Mouse (Mus musculus): ENCODE measurements around the gene Dpp3. TPM values are rescaled to one million over a fixed set of nuclear protein-coding genes. Genes with fewer than 3 reads are reported as not detected.
"Not testable (repeated sequence)": the region's sequence is repeated elsewhere in the genome, so short reads cannot be mapped to it uniquely, and the experiment has no call there.

Gene Dpp3
- 94.6 and 95.1 TPM in 2 replicates for polyA plus RNA-seq (2015; fragmentation: Nextera tagmentation; extraction: Ambion mirVana)

GRCm38 (mm10) chr19:4927904-4928531 is at the start of gene Dpp3:
Dpp3 (minus strand) TSS chr19:4928287.
- peak; percentile 100 for ATAC-seq (ENCODE audit: low read depth)
- Histone ChIP-seq H3K9ac (ENCODE audit: low read length) (peak within 1 kb of the TSS; percentile 70), H3K4me3 (ENCODE audit: low read length) (peak within 1 kb of the TSS; percentile 78), H3K9me3 (ENCODE audit: control insufficient read depth, low read length) (no peaks in the 10 kb centered on the region), H3K36me3 (ENCODE audit: control insufficient read depth, insufficient read depth, low read length) (peaks cover 9% of the 10 kb centered on the region), H3K4me1 (replicated peaks; ENCODE audit: control insufficient read depth, insufficient read depth, low read length) (peaks cover 14% of the 10 kb centered on the region), H3K27me3 (ENCODE audit: control insufficient read depth, insufficient read depth, low read depth, low read length) (no peaks in the 10 kb centered on the region), H3K27ac (ENCODE audit: low read length) (peak within 1 kb of the TSS; percentile 56), H3K4me2 (ENCODE audit: low read depth, low read length) (peak within 1 kb of the TSS; percentile 64)
- WGBS, result under 1% methylated on average over 32 of the region's 32 CpGs

DNA sequence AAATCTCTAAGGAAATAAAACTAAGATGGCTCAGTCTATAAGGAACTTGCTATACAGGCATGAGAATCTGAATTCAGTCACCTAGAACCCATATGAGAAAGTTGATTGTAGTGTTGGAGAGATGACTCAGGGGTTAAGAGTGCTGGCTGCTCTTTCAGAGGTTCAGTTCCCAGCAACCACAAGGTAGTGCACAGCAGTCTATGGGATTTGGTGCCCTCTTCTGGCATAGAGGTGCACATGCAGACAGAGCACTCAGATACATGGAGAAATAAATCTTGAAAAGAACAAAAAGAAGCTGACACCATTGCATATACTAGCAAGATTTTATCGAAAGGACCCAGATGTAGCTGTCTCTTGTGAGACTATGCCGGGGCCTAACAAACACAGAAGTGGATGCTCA is 40.1 kb upstream of the Dpp3 start:
- peaks cover 14% of the 10 kb centered on the region for H3K36me3 ChIP-seq (ENCODE audit: control insufficient read depth, insufficient read depth, low read length)
- no peaks in the 10 kb centered on the region for H3K9me3 ChIP-seq (ENCODE audit: control insufficient read depth, low read length)
- no peak for ATAC-seq (ENCODE audit: low read depth)
- WGBS, result 91% methylated on average over 1 of the region's 2 CpGs
- H3K9ac ChIP-seq (ENCODE audit: low read length), result no peak overlapping the region
- no peak overlapping the region for H3K4me3 ChIP-seq (ENCODE audit: low read length)
- H3K4me1 ChIP-seq (replicated peaks; ENCODE audit: control insufficient read depth, insufficient read depth, low read length), result no peaks in the 10 kb centered on the region
- H3K4me2 ChIP-seq (ENCODE audit: low read depth, low read length), result no peak overlapping the region
- no peaks in the 10 kb centered on the region for H3K27me3 ChIP-seq (ENCODE audit: control insufficient read depth, insufficient read depth, low read depth, low read length)
- no peak overlapping the region for H3K27ac ChIP-seq (ENCODE audit: low read length)

DNA sequence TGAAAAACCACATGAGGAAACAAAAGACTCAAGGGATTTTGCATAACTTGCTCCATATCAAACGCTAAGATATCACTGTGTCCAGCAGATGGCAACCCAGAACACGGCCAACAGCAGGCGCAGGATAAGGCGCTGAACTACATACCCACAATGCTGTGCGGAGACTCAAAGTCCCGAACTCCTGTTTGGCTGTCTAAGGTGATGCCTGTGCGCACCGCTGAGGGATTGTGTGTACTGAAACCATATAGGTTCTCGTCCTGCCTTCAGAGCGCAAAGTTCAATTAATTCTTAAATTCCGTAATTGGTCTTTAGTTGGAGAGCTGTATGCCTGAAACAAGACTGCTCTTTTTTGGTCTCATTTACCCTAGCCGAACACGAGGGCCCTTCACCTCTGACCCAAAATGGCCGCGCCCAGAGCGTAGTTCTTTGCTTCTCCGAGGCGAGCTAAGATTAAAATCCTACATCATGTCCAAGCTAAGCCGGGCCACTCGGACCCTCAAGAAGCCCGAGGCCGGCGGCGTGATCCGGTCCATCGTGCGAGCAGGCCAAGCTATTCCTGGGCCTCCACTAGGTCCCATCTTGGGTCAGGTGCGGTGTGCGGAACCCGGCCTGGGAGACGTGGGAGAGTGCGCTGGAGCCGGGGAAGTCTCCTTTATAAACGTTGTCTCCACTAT is 34.0 kb upstream of the Dpp3 start, which contains the start of gene Mrpl11:
Gene Mrpl11, plus strand, starts transcription at position 220 of the 674 bp plus-strand sequence.
- Histone ChIP-seq H3K9me3 (ENCODE audit: control insufficient read depth, low read length) (no peaks in the 10 kb centered on the region), H3K27ac (ENCODE audit: low read length) (peak within 1 kb of the TSS; percentile 54), H3K4me1 (replicated peaks; ENCODE audit: control insufficient read depth, insufficient read depth, low read length) (peaks cover 7% of the 10 kb centered on the region), H3K9ac (ENCODE audit: low read length) (peak within 1 kb of the TSS; percentile 82), H3K36me3 (ENCODE audit: control insufficient read depth, insufficient read depth, low read length) (peaks cover 14% of the 10 kb centered on the region), H3K4me3 (ENCODE audit: low read length) (peak within 1 kb of the TSS; percentile 72), H3K27me3 (ENCODE audit: control insufficient read depth, insufficient read depth, low read depth, low read length) (no peaks in the 10 kb centered on the region), H3K4me2 (ENCODE audit: low read depth, low read length) (peak within 1 kb of the TSS; percentile 70)
- under 1% methylated on average over 34 of the region's 34 CpGs for WGBS
- ATAC-seq (ENCODE audit: low read depth), result peak; percentile 99

DNA sequence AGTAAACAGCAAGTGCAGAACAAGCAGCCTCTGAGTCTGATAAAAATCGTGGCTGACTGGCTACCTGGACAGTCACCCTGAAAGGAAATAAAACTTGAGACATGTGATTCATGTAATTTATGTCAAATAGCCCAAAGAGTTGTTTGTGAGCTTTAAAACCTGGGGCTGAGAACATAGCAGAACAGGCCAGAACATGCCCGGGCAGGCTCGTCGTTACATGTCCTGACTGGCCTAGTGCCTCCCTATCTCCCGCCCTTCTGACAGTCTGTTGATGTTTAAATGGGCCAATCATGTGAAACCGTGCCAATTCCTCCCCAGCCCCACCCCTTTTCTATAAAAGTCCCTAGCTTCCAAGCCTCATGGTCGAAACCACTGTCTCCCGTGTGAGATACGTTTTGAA is 20.6 kb upstream of the Dpp3 start:
- not testable (repeated sequence) for H3K36me3 ChIP-seq (ENCODE audit: control insufficient read depth, insufficient read depth, low read length); H3K4me1 ChIP-seq (replicated peaks; ENCODE audit: control insufficient read depth, insufficient read depth, low read length); H3K9ac ChIP-seq (ENCODE audit: low read length); H3K27me3 ChIP-seq (ENCODE audit: control insufficient read depth, insufficient read depth, low read depth, low read length); H3K4me3 ChIP-seq (ENCODE audit: low read length); ATAC-seq (ENCODE audit: low read depth); H3K9me3 ChIP-seq (ENCODE audit: control insufficient read depth, low read length); H3K27ac ChIP-seq (ENCODE audit: low read length); H3K4me2 ChIP-seq (ENCODE audit: low read depth, low read length)
- WGBS, result 72% methylated on average over 9 of the region's 9 CpGs

GRCm38 (mm10) chr19:4945540-4945939 is 17.5 kb upstream of the Dpp3 start:
- Histone ChIP-seq H3K9ac (ENCODE audit: low read length) (no peak overlapping the region), H3K27me3 (ENCODE audit: control insufficient read depth, insufficient read depth, low read depth, low read length) (peaks cover 5% of the 10 kb centered on the region; the same call in 1 of the 2 replicates), H3K9me3 (ENCODE audit: control insufficient read depth, low read length) (no peaks in the 10 kb centered on the region), H3K36me3 (ENCODE audit: control insufficient read depth, insufficient read depth, low read length) (no peaks in the 10 kb centered on the region), H3K4me3 (ENCODE audit: low read length) (no peak overlapping the region), H3K4me1 (replicated peaks; ENCODE audit: control insufficient read depth, insufficient read depth, low read length) (peaks cover 4% of the 10 kb centered on the region; the same call in 1 of the 2 replicates), H3K27ac (ENCODE audit: low read length) (no peak overlapping the region), H3K4me2 (ENCODE audit: low read depth, low read length) (no peak overlapping the region)
- 35% methylated on average over 6 of the region's 6 CpGs for WGBS
- no peak for ATAC-seq (ENCODE audit: low read depth)

GRCm38 (mm10) chr19:4943253-4943588 is 15.1 kb upstream of the Dpp3 start:
- H3K9me3 ChIP-seq (ENCODE audit: control insufficient read depth, low read length), result no peaks in the 10 kb centered on the region
- H3K36me3 ChIP-seq (ENCODE audit: control insufficient read depth, insufficient read depth, low read length), result no peaks in the 10 kb centered on the region
- H3K27ac ChIP-seq (ENCODE audit: low read length), result no peak overlapping the region
- peak; percentile 79 for ATAC-seq (ENCODE audit: low read depth)
- H3K27me3 ChIP-seq (ENCODE audit: control insufficient read depth, insufficient read depth, low read depth, low read length), result peaks cover 5% of the 10 kb centered on the region; the same call in 1 of the 2 replicates
- H3K4me2 ChIP-seq (ENCODE audit: low read depth, low read length), result peak overlapping the region; percentile 95
- H3K4me1 ChIP-seq (replicated peaks; ENCODE audit: control insufficient read depth, insufficient read depth, low read length), result peaks cover 4% of the 10 kb centered on the region; the same call in 1 of the 2 replicates
- H3K9ac ChIP-seq (ENCODE audit: low read length), result peak overlapping the region; percentile 57
- WGBS, result 6% methylated on average over 13 of the region's 13 CpGs
- H3K4me3 ChIP-seq (ENCODE audit: low read length), result peak overlapping the region; percentile 70

GRCm38 (mm10) chr19:4942551-4943252 is 14.6 kb upstream of the Dpp3 start, which contains the start of gene Peli3:
Peli3 (minus strand) TSS chr19:4943127.
- peaks cover 5% of the 10 kb centered on the region; the same call in 1 of the 2 replicates for H3K27me3 ChIP-seq (ENCODE audit: control insufficient read depth, insufficient read depth, low read depth, low read length)
- peak within 1 kb of the TSS; percentile 72 for H3K9ac ChIP-seq (ENCODE audit: low read length)
- WGBS, result under 1% methylated on average over 45 of the region's 55 CpGs
- peak within 1 kb of the TSS; percentile 95 for H3K4me2 ChIP-seq (ENCODE audit: low read depth, low read length)
- H3K27ac ChIP-seq (ENCODE audit: low read length), result no peak within 1 kb of the TSS
- no peaks in the 10 kb centered on the region for H3K36me3 ChIP-seq (ENCODE audit: control insufficient read depth, insufficient read depth, low read length)
- ATAC-seq (ENCODE audit: low read depth), result peak; percentile 99
- H3K9me3 ChIP-seq (ENCODE audit: control insufficient read depth, low read length), result no peaks in the 10 kb centered on the region
- peak within 1 kb of the TSS; percentile 70 for H3K4me3 ChIP-seq (ENCODE audit: low read length)
- peaks cover 4% of the 10 kb centered on the region; the same call in 1 of the 2 replicates for H3K4me1 ChIP-seq (replicated peaks; ENCODE audit: control insufficient read depth, insufficient read depth, low read length)

- no peak for ATAC-seq (ENCODE audit: low read depth)
- Histone ChIP-seq H3K27me3 (ENCODE audit: control insufficient read depth, insufficient read depth, low read depth, low read length) (peaks cover 5% of the 10 kb centered on the region; the same call in 1 of the 2 replicates), H3K27ac (ENCODE audit: low read length) (no peak overlapping the region), H3K4me3 (ENCODE audit: low read length) (no peak overlapping the region), H3K9ac (ENCODE audit: low read length) (no peak overlapping the region), H3K4me1 (replicated peaks; ENCODE audit: control insufficient read depth, insufficient read depth, low read length) (peaks cover 4% of the 10 kb centered on the region; the same call in 1 of the 2 replicates), H3K4me2 (ENCODE audit: low read depth, low read length) (no peak overlapping the region), H3K9me3 (ENCODE audit: control insufficient read depth, low read length) (no peaks in the 10 kb centered on the region), H3K36me3 (ENCODE audit: control insufficient read depth, insufficient read depth, low read length) (no peaks in the 10 kb centered on the region)
- WGBS, result 79% methylated on average over 17 of the region's 17 CpGs
These were observed 9.6 kb upstream of the Dpp3 start for GRCm38 (mm10) chr19:4937444-4938310.
